Mouse (Mus musculus): Measurements from ENCODE around the gene Cmtm1.
"Not testable (repeated sequence)": the region's sequence is repeated elsewhere in the genome, so short reads cannot be mapped to it uniquely, and the experiment has no call there.

Gene Cmtm1

GRCm38 (mm10) chr8:104309441-104310155 lies at the start of gene Cmtm1, which contains the start of gene Gm45711:
Gene Cmtm1 (minus strand): TSS chr8:104310145.
Gene Gm45711 (minus strand): TSS chr8:104310081.
- H3K36me3 ChIP-seq (ENCODE audit: control insufficient read depth, insufficient read depth, low read length, poor library complexity, severe bottlenecking); H3K27me3 ChIP-seq (ENCODE audit: control insufficient read depth, insufficient read depth, low read length, poor library complexity, severe bottlenecking); DNase-seq (ENCODE audit: low read depth, low spot score): not testable (repeated sequence)

DNA sequence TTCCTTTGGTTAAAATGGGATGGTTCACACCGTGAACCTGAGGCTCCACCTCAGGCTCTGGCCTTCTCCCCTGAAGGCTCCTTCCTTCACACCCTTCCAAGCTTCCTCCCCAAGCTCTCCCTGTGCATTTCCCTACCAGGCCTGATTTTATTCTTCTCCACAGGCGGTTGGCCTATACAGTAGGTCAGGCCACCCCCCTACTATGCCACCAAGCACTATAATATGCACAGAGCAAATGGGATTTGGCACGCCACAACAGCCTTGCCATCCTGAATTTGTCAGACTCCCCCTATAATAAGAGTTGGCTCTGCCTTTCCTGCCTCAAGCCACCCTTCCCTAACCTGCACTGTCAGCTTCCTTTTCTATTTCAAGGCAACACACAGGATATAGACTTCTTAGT lies 48.7 kb upstream of the Cmtm1 start:
- no peak for DNase-seq (ENCODE audit: low read depth, low spot score)

GRCm38 (mm10) chr8:104354504-104354903 lies 44.6 kb upstream of the Cmtm1 start:
- Histone ChIP-seq H3K36me3 (ENCODE audit: control insufficient read depth, insufficient read depth, low read length, poor library complexity, severe bottlenecking) (no peaks in the 10 kb centered on the region), H3K27me3 (ENCODE audit: control insufficient read depth, insufficient read depth, low read length, poor library complexity, severe bottlenecking) (no peaks in the 10 kb centered on the region)
- no peak for DNase-seq (ENCODE audit: low read depth, low spot score)

More for the DNA sequence above, 48.7 kb upstream of the Cmtm1 start:
- no peaks in the 10 kb centered on the region for H3K27me3 ChIP-seq (ENCODE audit: control insufficient read depth, insufficient read depth, low read length, poor library complexity, severe bottlenecking)
- H3K36me3 ChIP-seq (ENCODE audit: control insufficient read depth, insufficient read depth, low read length, poor library complexity, severe bottlenecking): no peaks in the 10 kb centered on the region

GRCm38 (mm10) chr8:104353186-104353585 lies 43.2 kb upstream of the Cmtm1 start:
- no peaks in the 10 kb centered on the region for H3K27me3 ChIP-seq (ENCODE audit: control insufficient read depth, insufficient read depth, low read length, poor library complexity, severe bottlenecking)
- no peaks in the 10 kb centered on the region for H3K36me3 ChIP-seq (ENCODE audit: control insufficient read depth, insufficient read depth, low read length, poor library complexity, severe bottlenecking)
- DNase-seq (ENCODE audit: low read depth, low spot score): no peak

GRCm38 (mm10) chr8:104350047-104350446 lies 40.1 kb upstream of the Cmtm1 start:
- no peak for DNase-seq (ENCODE audit: low read depth, low spot score)

GRCm38 (mm10) chr8:104348971-104349370 lies 39.0 kb upstream of the Cmtm1 start:
- Histone ChIP-seq H3K36me3 (ENCODE audit: control insufficient read depth, insufficient read depth, low read length, poor library complexity, severe bottlenecking) (no peaks in the 10 kb centered on the region), H3K27me3 (ENCODE audit: control insufficient read depth, insufficient read depth, low read length, poor library complexity, severe bottlenecking) (no peaks in the 10 kb centered on the region)
- DNase-seq (ENCODE audit: low read depth, low spot score): no peak

More at GRCm38 (mm10) chr8:104350047-104350446, 40.1 kb upstream of the Cmtm1 start:
- no peaks in the 10 kb centered on the region for H3K36me3 ChIP-seq (ENCODE audit: control insufficient read depth, insufficient read depth, low read length, poor library complexity, severe bottlenecking)
- no peaks in the 10 kb centered on the region for H3K27me3 ChIP-seq (ENCODE audit: control insufficient read depth, insufficient read depth, low read length, poor library complexity, severe bottlenecking)

DNA sequence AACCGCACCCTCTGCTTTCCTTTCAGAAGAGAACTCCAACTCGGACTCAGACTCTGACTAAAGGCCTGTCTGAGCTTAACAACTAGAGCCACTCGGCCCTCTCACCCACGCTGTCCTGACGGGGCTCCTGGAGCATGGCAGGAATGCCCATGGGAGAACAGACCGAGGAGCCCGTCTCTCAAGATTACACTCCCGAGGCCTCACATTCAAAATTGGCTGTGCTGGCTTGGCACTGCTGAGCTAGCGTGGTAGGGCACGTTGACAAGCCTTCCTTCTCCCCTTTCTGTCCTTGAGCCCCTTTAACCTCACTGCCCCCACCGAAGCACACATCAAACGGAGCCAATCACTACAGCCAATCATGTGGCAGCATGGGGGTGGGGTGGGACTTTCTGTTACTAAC lies 36.8 kb upstream of the Cmtm1 start:
- Histone ChIP-seq H3K27me3 (ENCODE audit: control insufficient read depth, insufficient read depth, low read length, poor library complexity, severe bottlenecking) (no peaks in the 10 kb centered on the region), H3K36me3 (ENCODE audit: control insufficient read depth, insufficient read depth, low read length, poor library complexity, severe bottlenecking) (no peaks in the 10 kb centered on the region)
- no peak for DNase-seq (ENCODE audit: low read depth, low spot score)

- DNase-seq (ENCODE audit: low read depth, low spot score): no peak
- Histone ChIP-seq H3K36me3 (ENCODE audit: control insufficient read depth, insufficient read depth, low read length, poor library complexity, severe bottlenecking) (no peaks in the 10 kb centered on the region), H3K27me3 (ENCODE audit: control insufficient read depth, insufficient read depth, low read length, poor library complexity, severe bottlenecking) (no peaks in the 10 kb centered on the region)
Observed at GRCm38 (mm10) chr8:104344622-104345021, 34.7 kb upstream of the Cmtm1 start.

GRCm38 (mm10) chr8:104343957-104344356 lies 34.0 kb upstream of the Cmtm1 start:
- H3K27me3 ChIP-seq (ENCODE audit: control insufficient read depth, insufficient read depth, low read length, poor library complexity, severe bottlenecking): no peaks in the 10 kb centered on the region
- no peaks in the 10 kb centered on the region for H3K36me3 ChIP-seq (ENCODE audit: control insufficient read depth, insufficient read depth, low read length, poor library complexity, severe bottlenecking)
- DNase-seq (ENCODE audit: low read depth, low spot score): peak; percentile 90

DNA sequence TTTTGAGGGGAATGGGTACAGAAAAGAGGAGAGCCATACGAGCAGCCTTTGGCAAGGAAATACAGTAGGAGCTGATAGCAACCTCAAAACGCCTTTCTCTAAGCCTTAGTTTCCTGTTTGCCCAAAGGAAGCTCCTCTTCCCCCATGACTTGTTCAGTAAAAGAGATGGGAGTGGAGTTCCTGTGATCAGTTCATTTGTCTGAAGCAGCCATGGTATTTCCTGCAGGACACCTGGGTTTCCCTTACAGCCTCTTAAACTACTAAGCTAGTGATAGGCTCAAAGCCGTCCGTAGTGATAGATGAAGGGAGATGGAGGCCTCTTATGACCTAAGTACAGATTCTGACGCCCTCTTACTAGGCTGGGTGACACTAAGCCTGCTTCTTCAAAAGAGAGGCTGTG lies 32.5 kb upstream of the Cmtm1 start:
- H3K36me3 ChIP-seq (ENCODE audit: control insufficient read depth, insufficient read depth, low read length, poor library complexity, severe bottlenecking): no peaks in the 10 kb centered on the region
- DNase-seq (ENCODE audit: low read depth, low spot score): no peak
- no peaks in the 10 kb centered on the region for H3K27me3 ChIP-seq (ENCODE audit: control insufficient read depth, insufficient read depth, low read length, poor library complexity, severe bottlenecking)

GRCm38 (mm10) chr8:104341678-104342077 lies 31.7 kb upstream of the Cmtm1 start:
- H3K36me3 ChIP-seq (ENCODE audit: control insufficient read depth, insufficient read depth, low read length, poor library complexity, severe bottlenecking): no peaks in the 10 kb centered on the region
- no peaks in the 10 kb centered on the region for H3K27me3 ChIP-seq (ENCODE audit: control insufficient read depth, insufficient read depth, low read length, poor library complexity, severe bottlenecking)
- DNase-seq (ENCODE audit: low read depth, low spot score): no peak

DNA sequence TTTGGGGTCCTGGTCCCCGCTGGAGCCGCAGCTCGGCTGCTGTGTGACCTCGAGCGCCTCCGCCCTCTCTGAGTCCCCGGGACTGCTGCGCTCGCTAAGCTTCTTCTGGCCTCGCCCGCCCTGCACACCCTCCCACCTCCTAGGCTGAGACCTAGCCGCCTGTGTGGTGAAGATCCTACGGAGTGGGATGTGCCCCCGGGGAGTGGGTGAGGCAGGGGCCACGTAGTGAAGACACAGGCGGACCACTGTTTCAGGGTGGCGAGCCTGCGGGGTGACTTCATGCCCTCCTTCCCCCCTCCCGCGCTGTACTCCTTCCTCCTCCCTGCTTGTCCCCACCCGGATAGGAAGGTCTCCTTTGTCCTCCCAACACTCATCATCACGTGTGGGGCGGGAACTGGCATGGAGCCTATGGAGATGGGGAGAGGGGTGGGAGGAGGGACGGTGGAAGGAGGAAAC lies 31.2 kb upstream of the Cmtm1 start:
- Histone ChIP-seq H3K27me3 (ENCODE audit: control insufficient read depth, insufficient read depth, low read length, poor library complexity, severe bottlenecking) (no peaks in the 10 kb centered on the region), H3K36me3 (ENCODE audit: control insufficient read depth, insufficient read depth, low read length, poor library complexity, severe bottlenecking) (no peaks in the 10 kb centered on the region)
- DNase-seq (ENCODE audit: low read depth, low spot score): no peak

- peak; percentile 84 for DNase-seq (ENCODE audit: low read depth, low spot score)
- H3K36me3 ChIP-seq (ENCODE audit: control insufficient read depth, insufficient read depth, low read length, poor library complexity, severe bottlenecking): no peaks in the 10 kb centered on the region
- H3K27me3 ChIP-seq (ENCODE audit: control insufficient read depth, insufficient read depth, low read length, poor library complexity, severe bottlenecking): no peaks in the 10 kb centered on the region
Observed at GRCm38 (mm10) chr8:104340233-104341105, 30.5 kb upstream of the Cmtm1 start.

- DNase-seq (ENCODE audit: low read depth, low spot score): no peak
- no peaks in the 10 kb centered on the region for H3K27me3 ChIP-seq (ENCODE audit: control insufficient read depth, insufficient read depth, low read length, poor library complexity, severe bottlenecking)
- H3K36me3 ChIP-seq (ENCODE audit: control insufficient read depth, insufficient read depth, low read length, poor library complexity, severe bottlenecking): no peaks in the 10 kb centered on the region
Observed at GRCm38 (mm10) chr8:104339983-104340232, 30.0 kb upstream of the Cmtm1 start.

- no peak for DNase-seq (ENCODE audit: low read depth, low spot score)
- H3K27me3 ChIP-seq (ENCODE audit: control insufficient read depth, insufficient read depth, low read length, poor library complexity, severe bottlenecking): no peaks in the 10 kb centered on the region
- no peaks in the 10 kb centered on the region for H3K36me3 ChIP-seq (ENCODE audit: control insufficient read depth, insufficient read depth, low read length, poor library complexity, severe bottlenecking)
Observed at GRCm38 (mm10) chr8:104339229-104339982, 29.5 kb upstream of the Cmtm1 start, which contains the start of gene Cmtm3. Gene Cmtm3 (plus strand): TSS chr8:104339410.

Measured in splenic B cell, adult 2 months (primary cell).